Mouse (Mus musculus) adrenal gland, postnatal 0 days (tissue): Measurements from ENCODE around the gene Cpsf7. TPM values are rescaled to one million over a fixed set of nuclear protein-coding genes. Genes with fewer than 3 reads are reported as not detected.

Experiments used
- polyA plus RNA-seq: library from polyadenylated mRNA; unstranded; fragments of >200 nt; fragmentation: Nextera tagmentation; extraction: Ambion mirVana; gene quantifications from 2 replicates; pipeline ENCODE4 v1.2.1, GENCODE M21; 2015

The Cpsf7 gene
- 22.1 and 25.6 TPM in 2 replicates for polyA plus RNA-seq

DNA sequence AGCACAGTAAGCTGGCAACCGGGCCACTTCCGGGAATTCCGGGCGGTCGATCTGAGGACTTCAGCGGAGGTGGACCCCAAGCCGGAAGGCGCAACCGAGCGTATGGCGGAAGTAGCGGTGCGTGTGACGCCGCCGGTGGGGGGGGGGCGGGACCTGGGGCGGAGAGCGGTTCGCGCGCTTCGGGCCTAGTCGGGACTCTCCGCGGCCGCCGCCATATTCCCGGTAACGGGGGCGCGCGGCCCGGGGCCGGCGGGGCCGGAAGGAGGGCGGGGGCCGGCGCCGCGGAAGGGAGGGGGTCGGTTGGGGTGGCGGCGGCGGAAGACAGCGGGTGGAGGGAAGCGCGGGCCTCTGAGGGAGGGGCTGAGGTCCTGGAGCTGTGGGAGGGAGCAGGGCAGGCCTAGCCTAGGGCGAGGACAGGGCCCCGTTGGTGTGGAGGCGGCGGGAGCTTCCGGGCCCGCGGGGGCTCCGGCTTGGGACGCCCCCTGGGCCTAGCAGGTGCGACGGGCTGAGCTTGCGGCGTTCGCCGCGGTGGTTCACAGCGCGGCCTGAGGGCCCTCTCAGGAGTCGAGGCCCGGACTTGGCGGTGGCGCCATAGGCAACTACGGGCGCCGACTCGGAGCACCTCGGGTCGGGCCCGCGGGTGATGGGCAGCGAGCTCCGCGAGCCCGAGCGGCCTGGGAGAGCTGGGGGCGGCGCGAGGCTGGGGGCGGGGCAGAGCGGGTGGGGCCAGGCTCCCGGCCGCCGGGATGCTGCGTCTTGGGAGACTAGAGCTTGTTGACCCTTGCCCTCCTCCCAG lies at the start of gene Cpsf7:
Gene Cpsf7 (plus strand): TSS at position 161 of the 796 bp plus-strand sequence.

GRCm38 (mm10) chr19:10482703-10483102 lies 42.4 kb upstream of the Cpsf7 start, which contains the start of gene Ppp1r32:
Ppp1r32 (minus strand) TSS chr19:10482928.

DNA sequence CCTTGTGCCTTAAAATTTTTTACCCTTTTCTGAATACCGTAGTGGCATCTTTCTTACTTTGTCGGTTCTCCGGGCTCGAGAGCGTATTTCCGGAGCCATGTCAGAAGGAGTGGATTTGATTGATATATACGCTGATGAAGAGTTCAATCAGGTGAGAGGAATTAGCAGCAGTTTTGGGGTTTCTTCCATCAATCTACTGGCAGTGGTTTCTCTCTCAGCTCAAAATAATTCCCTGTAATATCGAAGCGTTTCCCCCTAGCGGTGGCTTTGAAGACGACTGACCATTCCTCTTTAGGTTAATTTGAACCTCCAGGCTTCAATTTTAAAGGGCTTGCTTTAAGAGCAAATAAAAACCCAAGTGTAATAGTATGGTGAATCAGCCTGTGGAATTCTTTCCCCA lies 844 bp downstream of the Cpsf7 start, which contains the start of gene Sdhaf2:
Gene Sdhaf2 (minus strand): TSS at position 233 of the 400 bp plus-strand sequence.

DNA sequence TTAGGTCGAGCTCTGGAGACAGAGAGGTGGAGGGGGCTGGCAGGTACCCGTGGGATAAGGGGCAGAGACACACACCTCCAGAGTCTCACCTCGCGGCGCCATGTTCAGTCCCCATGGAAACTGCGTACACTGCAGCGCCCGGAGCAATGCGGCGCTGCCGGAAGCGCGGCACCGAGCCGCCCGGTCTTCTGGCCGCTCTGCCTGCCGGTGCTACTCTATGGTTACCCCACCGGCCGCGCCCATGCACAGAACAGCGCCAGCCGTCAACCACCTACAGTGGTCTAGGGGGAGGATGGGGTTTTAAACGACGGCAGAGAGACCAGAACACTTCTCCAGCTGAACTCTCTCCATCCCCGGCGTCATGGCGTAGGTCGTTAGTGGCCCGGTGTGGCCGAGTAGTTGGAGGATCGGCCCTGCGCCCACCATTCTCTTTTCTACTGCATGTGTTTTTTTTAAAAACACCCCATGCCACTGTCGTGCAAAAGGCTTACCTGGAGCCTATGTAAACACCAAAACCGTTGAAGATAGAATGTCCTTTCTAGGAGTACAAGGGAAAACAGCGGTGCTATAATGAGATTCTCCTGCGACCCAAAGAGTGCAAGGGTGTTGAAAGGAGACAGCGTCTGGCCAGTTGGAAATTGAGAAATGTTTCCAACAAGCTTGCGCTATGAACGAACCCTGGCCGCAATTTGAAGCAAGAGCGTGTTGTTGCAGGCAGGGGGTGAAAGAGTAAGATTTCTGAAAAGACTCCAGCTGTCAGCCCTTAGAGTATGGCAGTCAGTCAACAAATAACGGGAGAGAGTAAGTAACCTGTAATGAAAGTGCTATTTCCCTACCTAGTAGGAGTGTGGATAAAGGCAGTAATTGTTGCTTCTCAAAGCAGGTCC lies 30.8 kb downstream of the Cpsf7 start, which contains the start of gene Tmem216:
Gene Tmem216 (minus strand): TSS at position 615 of the 887 bp plus-strand sequence.

DNA sequence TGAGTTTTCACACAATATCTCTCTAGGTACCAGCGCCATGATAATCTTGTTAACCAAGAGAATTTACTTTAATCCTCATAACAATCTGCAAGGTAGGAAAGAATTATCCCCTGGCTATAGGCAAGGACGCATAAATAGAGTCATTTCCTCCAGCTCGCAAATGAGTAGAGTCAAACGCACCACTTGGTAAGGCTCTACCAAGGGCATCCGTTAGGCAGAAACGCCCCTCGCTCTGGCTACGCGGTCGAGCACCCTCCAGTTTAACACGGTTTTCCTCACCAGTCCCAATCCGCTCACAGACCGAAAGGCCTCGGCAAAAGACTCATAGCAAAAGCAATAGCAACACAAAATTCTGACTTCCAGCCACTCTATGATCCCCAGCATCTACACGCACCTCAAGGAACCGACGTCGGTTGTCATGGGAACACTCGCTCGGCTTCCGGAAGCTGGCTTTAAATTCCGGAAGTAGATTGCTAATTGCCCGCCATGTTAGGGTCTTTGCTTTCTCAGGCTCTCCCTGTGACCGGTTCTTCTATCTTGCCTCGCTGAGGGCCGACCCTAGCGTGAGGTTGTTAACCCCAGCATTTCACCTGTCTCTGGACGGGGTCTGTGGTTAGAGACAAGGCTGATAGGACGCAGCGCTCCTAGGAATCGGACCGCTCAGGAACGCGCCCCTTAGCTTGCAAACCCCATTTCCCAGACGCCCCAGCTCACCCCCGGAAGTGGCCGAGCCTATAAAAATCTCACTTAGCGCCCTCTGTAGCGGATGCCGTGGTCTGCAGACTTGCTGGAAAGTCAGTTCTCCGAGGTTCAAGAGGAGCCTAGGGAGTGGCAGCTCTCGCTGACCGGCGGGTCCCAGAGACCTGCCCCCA lies 51.9 kb downstream of the Cpsf7 start, which contains the start of the genes Cyb561a3 and Tmem138:
Gene Cyb561a3 (plus strand): TSS at position 483 of the 872 bp plus-strand sequence.
Gene Tmem138 (minus strand): TSS at position 673 of the 872 bp plus-strand sequence.

Other genes starting within 250 kb of the Cpsf7 start
- gene Dagla, start 220.4 kb upstream of the Cpsf7 start, polyA plus RNA-seq, result 1.7 and 2.6 TPM in 2 replicates
- 5.5 and 7.3 TPM in 2 replicates for gene Syt7, start 136.2 kb upstream of the Cpsf7 start, polyA plus RNA-seq
- gene Lrrc10b, start 67.8 kb upstream of the Cpsf7 start, polyA plus RNA-seq, result 0.65 and 1.9 TPM in 2 replicates
- gene Ppp1r32, start 42.3 kb upstream of the Cpsf7 start, polyA plus RNA-seq, result not detected in 2 replicates
- gene Sdhaf2, start 876 bp downstream of the Cpsf7 start, polyA plus RNA-seq, result 57.9 and 63.1 TPM in 2 replicates
- gene Tmem216, start 31.0 kb downstream of the Cpsf7 start, polyA plus RNA-seq, result 32.8 and 45.4 TPM in 2 replicates
- gene Cyb561a3, start 51.9 kb downstream of the Cpsf7 start, polyA plus RNA-seq, result 13.8 and 18.1 TPM in 2 replicates
- 22.6 and 28.9 TPM in 2 replicates for gene Tmem138, start 52.1 kb downstream of the Cpsf7 start, polyA plus RNA-seq
- gene Ddb1, start 80.1 kb downstream of the Cpsf7 start, polyA plus RNA-seq, result 131 and 176 TPM in 2 replicates
- 15.3 and 15.4 TPM in 2 replicates for gene Tkfc, start 80.4 kb downstream of the Cpsf7 start, polyA plus RNA-seq
- 0.79 and 1.2 TPM in 2 replicates for gene Vwce, start 108.9 kb downstream of the Cpsf7 start, polyA plus RNA-seq
- gene Pga5, start 152.8 kb downstream of the Cpsf7 start, polyA plus RNA-seq, result 2.2 and 49.2 TPM in 2 replicates
- 21.1 and 25.3 TPM in 2 replicates for gene Vps37c, start 163.5 kb downstream of the Cpsf7 start, polyA plus RNA-seq
- gene Cd5, start 213.7 kb downstream of the Cpsf7 start, polyA plus RNA-seq, result 0.35 TPM in 1 of 2 replicates, not detected in the other